Mouse (Mus musculus) neural tube, embryonic 13.5 days (tissue): Measurements from ENCODE around the gene Mxi1. TPM values are rescaled to one million over a fixed set of nuclear protein-coding genes. Genes with fewer than 3 reads are reported as not detected.

Experiments used
- ATAC-seq: fragments of 200-750 bp; cut with Nextera tagmentation; 2 replicates; pipeline ENCODE4 v1.8.0; 2017; ENCODE audit warnings: low read depth, mild to moderate bottlenecking, moderate TSS enrichment, moderate library complexity
- H3K27ac ChIP-seq: fragments of 300-500 bp; sonication (generic); replicated peaks from 2 replicates; pipeline ENCODE4 v1.5.1; 2015; ENCODE audit warnings: moderate library complexity, mild to moderate bottlenecking, inconsistent platforms
- H3K27me3 ChIP-seq: fragments of 300-500 bp; sonication (generic); 2 replicates; pipeline ENCODE4 v1.6.1; 2015; ENCODE audit warnings: mild to moderate bottlenecking, inconsistent platforms
- H3K36me3 ChIP-seq: fragments of 300-500 bp; sonication (generic); 2 replicates; pipeline ENCODE4 v1.6.1; 2015; ENCODE audit warnings: mild to moderate bottlenecking, inconsistent platforms
- H3K4me1 ChIP-seq: fragments of 300-500 bp; sonication (generic); replicated peaks from 2 replicates; pipeline ENCODE4 v1.6.1; 2015; ENCODE audit warnings: inconsistent platforms
- H3K4me2 ChIP-seq: fragments of 300-500 bp; sonication (generic); 2 replicates; pipeline ENCODE4 v1.6.1; 2015; ENCODE audit warnings: inconsistent platforms, mild to moderate bottlenecking, moderate library complexity
- H3K4me3 ChIP-seq: fragments of 300-500 bp; sonication (generic); 2 replicates; pipeline ENCODE4 v1.5.1; 2015; ENCODE audit warnings: mild to moderate bottlenecking, inconsistent platforms
- H3K9ac ChIP-seq: fragments of 300-500 bp; sonication (generic); 2 replicates; pipeline ENCODE4 v1.6.1; 2015; ENCODE audit warnings: moderate library complexity, mild to moderate bottlenecking, inconsistent platforms
- H3K9me3 ChIP-seq: fragments of 300-500 bp; sonication (generic); 2 replicates; pipeline ENCODE4 v1.6.1; 2016; ENCODE audit warnings: inconsistent platforms
- WGBS: fragments of 180-500 bp; shearing (Covaris S2); methylation state at CpG from one replicate; pipeline ENCODE4 v1.1.7; 2015; 5-methylcytosine and 5-hydroxymethylcytosine counted together
- polyA plus RNA-seq: library from polyadenylated mRNA; unstranded; fragments of >200 nt; fragmentation: Nextera tagmentation; extraction: Ambion mirVana; gene quantifications from 2 replicates; pipeline ENCODE4 v1.2.1, GENCODE M21; 2015

Gene Mxi1
- polyA plus RNA-seq, 1 experiment from 2014 or later, result 59.8 TPM

DNA sequence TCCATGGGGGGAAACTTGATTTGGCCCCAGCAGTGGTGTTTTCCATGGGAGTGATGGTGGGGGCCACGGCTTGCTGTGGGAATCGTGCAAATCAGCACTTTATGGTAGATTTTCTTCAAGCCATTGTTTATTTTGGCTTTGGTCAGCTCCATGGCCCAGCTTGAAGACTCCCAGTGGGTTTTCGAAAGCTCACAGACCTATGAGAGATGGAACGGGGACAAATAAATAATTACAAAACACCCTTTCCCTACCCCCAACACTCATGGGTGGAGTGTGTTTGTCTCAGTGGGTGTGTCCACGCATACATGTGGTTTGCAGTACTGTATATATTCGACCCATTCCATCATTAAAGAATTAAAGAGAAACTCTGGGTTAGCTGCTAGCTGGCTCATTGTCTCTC, 3.1 kb upstream of the Mxi1 start:
- WGBS, result 41% methylated on average over 6 of the region's 6 CpGs
- no peak for ATAC-seq
- no peak overlapping the region for H3K4me3 ChIP-seq
- no peak overlapping the region for H3K27ac ChIP-seq
- no peaks in the 10 kb centered on the region for H3K9me3 ChIP-seq
- H3K4me2 ChIP-seq, result no peak overlapping the region
- no peak overlapping the region for H3K9ac ChIP-seq
- H3K36me3 ChIP-seq, result no peaks in the 10 kb centered on the region
- H3K27me3 ChIP-seq, result no peaks in the 10 kb centered on the region
- peaks cover 15% of the 10 kb centered on the region for H3K4me1 ChIP-seq

DNA sequence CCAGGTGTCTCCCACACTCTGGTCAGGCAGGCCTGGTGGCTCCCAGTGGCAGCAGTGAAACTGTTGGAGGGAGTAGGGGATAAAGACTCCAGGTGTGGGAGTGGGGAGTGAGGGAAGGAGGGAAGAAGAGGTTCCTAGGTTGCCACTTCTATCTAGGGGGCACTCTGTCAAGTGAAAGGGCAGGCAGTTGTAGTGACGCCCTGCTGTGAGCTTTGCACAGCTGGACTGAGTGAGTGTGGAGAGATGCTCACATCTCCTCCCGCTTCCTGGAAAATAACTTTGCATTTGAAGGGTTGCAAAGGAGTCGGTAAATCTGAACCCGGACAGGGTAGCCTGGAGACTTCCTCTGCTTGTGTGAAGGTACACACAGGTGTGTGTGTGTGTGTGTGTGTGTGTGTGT, 687 bp upstream of the Mxi1 start:
- Histone ChIP-seq H3K27ac (no peak overlapping the region), H3K9ac (0 out of 2 replicates have a peak overlapping the region, but pooled peaks have one; percentile 22), H3K4me1 (peaks cover 19% of the 10 kb centered on the region), H3K4me3 (peak overlapping the region; percentile 84; the same call in 1 of the 2 replicates), H3K9me3 (no peaks in the 10 kb centered on the region), H3K36me3 (no peaks in the 10 kb centered on the region), H3K27me3 (no peaks in the 10 kb centered on the region), H3K4me2 (peak overlapping the region; percentile 80)
- no peak for ATAC-seq
- WGBS, result 15% methylated on average over 4 of the region's 4 CpGs

DNA sequence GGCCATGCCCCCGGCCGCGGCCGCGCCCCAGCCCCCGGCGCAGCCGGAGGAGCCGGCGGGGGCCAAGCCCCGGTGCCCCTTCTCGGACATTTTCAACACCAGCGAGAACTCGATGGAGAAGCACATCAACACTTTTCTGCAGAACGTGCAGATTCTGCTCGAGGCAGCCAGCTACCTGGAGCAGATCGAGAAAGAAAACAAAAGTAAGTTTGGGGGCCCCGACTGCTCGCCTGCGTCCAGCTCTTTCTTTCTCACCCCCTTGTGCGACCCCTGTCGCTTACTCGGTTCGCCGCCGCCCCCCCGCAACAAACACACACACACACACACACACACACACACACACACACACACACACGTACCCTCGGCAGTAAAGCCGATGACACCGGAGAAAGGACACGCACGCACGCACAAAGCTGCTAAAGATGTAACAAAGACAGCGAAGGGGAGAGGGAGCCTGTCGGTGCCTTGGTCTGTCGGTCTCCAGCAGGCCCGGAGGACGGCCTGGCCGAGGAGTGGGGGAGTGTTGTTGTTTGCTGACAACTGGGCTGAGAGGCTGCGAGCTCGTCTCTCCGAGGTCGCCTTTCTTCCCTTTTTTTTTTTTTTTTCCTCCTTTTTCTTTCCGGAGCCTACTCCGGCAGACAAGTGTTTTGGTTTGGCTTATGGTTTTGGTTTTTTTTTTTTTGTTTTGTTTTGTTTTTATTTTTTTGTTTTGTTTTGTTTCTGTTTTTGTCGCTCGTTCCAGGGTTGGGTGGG, 629 bp downstream of the Mxi1 start:
- no peaks in the 10 kb centered on the region for H3K36me3 ChIP-seq
- peaks cover 32% of the 10 kb centered on the region for H3K4me1 ChIP-seq
- WGBS, result under 1% methylated on average over 43 of the region's 48 CpGs
- no peaks in the 10 kb centered on the region for H3K27me3 ChIP-seq
- no peaks in the 10 kb centered on the region for H3K9me3 ChIP-seq
- H3K4me2 ChIP-seq, result peak overlapping the region; percentile 80
- peak overlapping the region; percentile 84 for H3K4me3 ChIP-seq
- H3K9ac ChIP-seq, result peak overlapping the region; percentile 93
- H3K27ac ChIP-seq, result peak overlapping the region; percentile 98
- no peak for ATAC-seq

DNA sequence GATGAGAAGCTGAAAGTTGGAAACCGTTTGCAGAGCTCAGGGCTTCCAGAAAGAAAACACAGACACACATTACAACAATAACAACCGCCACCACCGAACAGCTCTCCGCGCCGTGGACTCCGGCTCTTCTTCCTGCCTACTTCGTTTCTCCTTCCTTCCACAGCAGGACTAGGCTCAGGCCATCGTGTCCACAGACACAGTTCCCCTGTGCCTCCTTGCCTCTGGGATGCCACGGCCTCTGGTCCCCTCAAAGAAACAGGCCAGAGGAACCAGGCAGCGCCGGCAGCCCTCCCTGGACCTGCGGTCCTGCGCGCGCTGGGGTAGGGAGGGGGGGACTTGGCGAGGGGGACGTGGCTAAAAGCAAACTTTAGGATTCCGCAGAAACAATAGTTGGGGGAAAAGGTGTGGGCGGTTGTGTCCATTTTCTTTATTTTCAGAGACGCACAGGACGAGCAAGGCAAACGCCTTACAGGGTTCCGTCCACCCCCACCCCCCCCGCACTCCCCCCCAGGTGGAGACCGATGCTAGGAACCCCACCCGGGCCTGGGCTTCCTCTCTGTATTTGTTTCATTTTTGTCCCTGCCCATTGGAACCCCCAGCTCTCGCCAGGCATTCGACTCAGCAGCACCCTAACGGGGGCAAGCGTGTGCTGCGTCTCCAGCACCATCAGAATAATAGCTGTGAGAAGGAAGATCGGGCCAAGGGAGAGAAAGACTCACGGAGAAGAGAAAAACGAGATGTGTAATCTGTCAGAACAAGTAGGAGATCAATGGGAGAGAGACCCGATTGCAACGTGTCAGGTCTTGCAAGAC, 1.4 kb downstream of the Mxi1 start:
- Histone ChIP-seq H3K4me2 (peak overlapping the region; percentile 80), H3K9ac (peak overlapping the region; percentile 93), H3K27me3 (no peaks in the 10 kb centered on the region), H3K36me3 (no peaks in the 10 kb centered on the region), H3K4me3 (peak overlapping the region; percentile 84), H3K4me1 (peaks cover 38% of the 10 kb centered on the region), H3K27ac (peak overlapping the region; percentile 98), H3K9me3 (no peaks in the 10 kb centered on the region)
- no peak for ATAC-seq
- WGBS, result under 1% methylated on average over 37 of the region's 37 CpGs

DNA sequence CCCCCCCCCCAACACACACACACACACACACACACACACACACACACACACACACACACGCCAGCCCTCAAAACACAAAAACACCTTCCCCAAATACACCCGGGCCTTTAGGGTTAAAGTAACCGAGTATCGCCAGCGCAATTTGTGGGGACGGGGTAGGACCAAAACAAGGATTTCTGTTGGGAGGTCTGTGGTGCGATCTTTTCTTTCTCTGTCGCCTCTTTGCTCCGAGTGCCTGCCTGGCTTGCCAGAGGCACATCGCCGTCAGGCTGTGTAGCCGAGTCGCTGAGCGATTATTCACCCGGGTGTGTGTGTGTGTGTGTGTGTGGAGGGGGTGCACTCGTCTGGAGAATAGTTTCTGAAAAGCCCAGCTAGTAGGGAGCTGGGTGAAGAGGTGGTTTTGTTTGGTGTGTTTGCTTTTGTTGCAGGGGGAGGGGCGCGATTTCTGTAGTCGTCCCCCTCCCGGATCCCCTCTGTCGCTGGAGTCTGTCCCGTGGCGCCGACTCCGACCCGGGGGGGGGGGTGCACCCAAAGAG, 2.1 kb downstream of the Mxi1 start:
- Histone ChIP-seq H3K4me3 (peak overlapping the region; percentile 84), H3K36me3 (no peaks in the 10 kb centered on the region), H3K9me3 (no peaks in the 10 kb centered on the region), H3K4me1 (peaks cover 38% of the 10 kb centered on the region), H3K9ac (peak overlapping the region; percentile 93), H3K27ac (peak overlapping the region; percentile 98), H3K27me3 (no peaks in the 10 kb centered on the region), H3K4me2 (peak overlapping the region; percentile 80)
- under 1% methylated on average over 26 of the region's 26 CpGs for WGBS
- peak; percentile 36 for ATAC-seq

DNA sequence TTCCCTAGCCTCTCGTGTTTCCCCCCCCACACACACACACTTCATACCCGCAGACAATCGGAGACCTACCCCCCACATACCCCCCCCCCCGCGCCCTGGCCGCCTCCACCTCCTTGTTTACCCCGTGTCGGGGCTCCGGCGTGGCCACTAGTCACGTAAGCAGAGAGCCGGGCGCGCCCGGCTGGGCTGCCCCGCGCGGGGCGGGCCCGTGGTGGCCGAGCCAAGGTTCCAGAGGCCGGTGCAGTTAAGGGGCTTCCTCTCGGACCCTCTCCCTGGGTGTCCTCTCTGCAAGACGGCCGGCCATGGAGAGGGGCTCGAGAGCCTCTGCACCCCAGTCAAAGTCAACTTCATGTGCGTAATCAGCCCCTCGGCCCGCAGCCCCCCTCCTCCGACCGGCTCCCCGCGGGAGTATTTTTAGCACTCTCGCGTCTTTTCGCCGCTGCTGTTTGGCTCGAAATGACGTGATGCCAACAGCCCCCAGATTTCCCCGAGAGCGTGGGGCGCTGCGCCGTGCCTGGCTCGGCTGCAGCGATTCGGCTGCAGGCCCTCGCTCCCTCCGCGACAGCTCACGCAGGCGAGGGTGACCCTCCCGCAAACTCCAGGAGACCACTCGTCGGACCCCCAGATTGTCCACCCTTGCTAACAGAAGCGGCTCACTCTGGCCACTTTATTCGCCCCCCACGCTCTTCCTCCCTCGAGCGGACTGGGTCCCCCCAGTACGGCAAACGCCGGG, 2.8 kb downstream of the Mxi1 start:
- ATAC-seq, result peak; percentile 28
- Histone ChIP-seq H3K27ac (peak overlapping the region; percentile 98), H3K4me3 (peak overlapping the region; percentile 84), H3K4me2 (peak overlapping the region; percentile 80), H3K27me3 (no peaks in the 10 kb centered on the region), H3K9me3 (no peaks in the 10 kb centered on the region), H3K36me3 (no peaks in the 10 kb centered on the region), H3K9ac (peak overlapping the region; percentile 93), H3K4me1 (peaks cover 46% of the 10 kb centered on the region)
- WGBS, result under 1% methylated on average over 63 of the region's 63 CpGs

DNA sequence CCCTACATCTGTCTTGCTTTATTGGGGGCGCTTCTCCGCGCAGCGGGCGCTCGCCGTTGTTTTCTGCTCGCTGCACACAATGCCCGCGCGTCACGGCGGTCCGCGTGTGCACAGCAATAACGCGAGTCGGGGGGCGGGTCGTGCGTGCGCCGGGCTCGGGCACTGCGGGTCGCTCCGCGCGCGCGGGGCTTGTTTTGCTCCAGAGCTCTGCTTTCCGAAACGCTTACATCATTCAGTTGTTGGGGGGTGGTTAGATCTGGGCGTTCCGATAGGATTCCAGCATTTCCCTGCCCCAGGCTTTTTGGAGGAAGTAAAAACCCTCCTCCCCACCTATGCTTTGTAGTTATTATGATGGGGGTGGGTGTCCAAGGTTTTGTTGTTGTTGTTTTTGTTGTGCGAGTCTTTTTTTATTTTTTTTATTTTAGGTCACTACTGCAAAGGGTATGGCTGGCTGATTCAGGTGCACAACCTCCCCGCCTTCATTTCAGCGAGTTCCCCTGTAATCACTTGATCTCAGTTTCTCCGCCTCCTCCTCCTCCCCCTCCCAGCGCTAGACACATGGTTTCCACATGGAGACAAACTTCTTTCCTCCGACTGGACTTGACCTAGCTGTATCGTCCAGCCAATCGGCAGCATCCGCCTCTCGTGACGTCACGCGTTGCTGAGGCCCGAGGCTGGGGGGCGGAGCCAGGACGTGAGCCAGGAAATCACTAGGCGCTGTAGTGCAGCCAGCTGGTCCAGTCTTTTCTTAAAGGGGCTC, 3.5 kb downstream of the Mxi1 start:
- Histone ChIP-seq H3K4me2 (peak overlapping the region; percentile 80), H3K27ac (peak overlapping the region; percentile 98), H3K36me3 (no peaks in the 10 kb centered on the region), H3K9me3 (no peaks in the 10 kb centered on the region), H3K27me3 (no peaks in the 10 kb centered on the region), H3K4me3 (peak overlapping the region; percentile 84), H3K4me1 (peaks cover 53% of the 10 kb centered on the region), H3K9ac (peak overlapping the region; percentile 93)
- under 1% methylated on average over 52 of the region's 52 CpGs for WGBS
- peak; percentile 80 for ATAC-seq

DNA sequence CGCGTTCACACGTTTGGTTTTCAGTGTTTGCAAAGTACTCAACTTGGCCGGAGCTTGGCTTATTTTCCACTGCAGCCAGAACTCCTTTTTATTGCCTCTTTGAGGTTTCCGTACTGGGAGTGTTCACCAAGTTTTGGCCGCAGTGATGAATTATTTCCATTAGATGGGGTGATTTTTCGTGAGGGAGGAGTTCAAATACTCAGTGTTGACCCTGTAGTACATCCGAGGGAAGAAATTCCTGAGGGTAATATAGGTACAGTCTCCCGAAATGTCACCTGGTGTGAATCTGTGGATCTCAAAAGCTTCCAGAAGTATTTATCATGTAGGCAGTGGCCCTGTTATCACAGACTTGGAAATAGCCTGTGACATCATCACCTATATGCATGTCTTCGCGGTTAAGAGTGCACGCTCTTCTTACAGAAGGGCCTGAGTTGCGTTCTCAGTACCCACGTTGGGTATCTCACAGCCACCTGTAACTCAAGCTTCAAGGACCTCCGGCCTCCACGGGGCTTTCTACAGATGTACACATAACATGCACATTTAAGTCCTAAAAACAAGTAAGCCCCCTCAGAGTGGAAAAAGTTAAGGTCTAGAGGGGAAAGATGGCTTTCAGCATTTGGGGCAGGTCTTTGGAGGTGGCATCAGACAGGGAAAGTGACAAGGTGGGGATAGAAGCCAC, 4.4 kb downstream of the Mxi1 start:
- Histone ChIP-seq H3K36me3 (no peaks in the 10 kb centered on the region), H3K4me2 (peak overlapping the region; percentile 80), H3K27ac (peak overlapping the region; percentile 68), H3K9me3 (no peaks in the 10 kb centered on the region), H3K9ac (peak overlapping the region; percentile 48; the same call in 1 of the 2 replicates), H3K4me3 (peak overlapping the region; percentile 84), H3K4me1 (peaks cover 52% of the 10 kb centered on the region), H3K27me3 (no peaks in the 10 kb centered on the region)
- 53% methylated on average over 16 of the region's 16 CpGs for WGBS
- no peak for ATAC-seq

DNA sequence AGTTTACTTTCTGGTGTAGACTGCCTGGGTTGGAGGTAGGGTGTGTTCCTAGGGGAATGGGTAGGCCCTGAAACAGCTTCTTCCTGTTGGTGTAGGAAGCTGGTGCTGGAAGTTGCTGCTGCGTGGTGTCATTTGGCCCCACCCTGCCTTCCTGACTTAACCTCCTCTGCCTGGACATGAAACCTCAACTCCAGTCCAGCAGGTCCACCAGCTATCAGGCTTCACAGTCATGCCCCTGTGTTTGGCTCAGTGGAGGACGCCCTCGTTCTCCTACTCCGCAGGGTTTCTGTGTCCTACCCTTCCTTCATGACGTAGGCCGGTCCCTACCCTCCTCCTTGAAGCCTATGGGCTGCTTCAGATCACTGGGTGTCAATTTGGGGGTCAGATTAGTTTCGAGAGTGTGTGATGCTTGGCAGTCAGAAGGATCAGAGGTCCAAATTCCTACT, 4.9 kb downstream of the Mxi1 start:
- ATAC-seq, result no peak
- Histone ChIP-seq H3K4me2 (no peak overlapping the region), H3K4me3 (0 out of 2 replicates have a peak overlapping the region, but pooled peaks have one; percentile 84), H3K36me3 (no peaks in the 10 kb centered on the region), H3K4me1 (peaks cover 48% of the 10 kb centered on the region), H3K9me3 (no peaks in the 10 kb centered on the region), H3K27ac (no peak overlapping the region), H3K9ac (peak overlapping the region; percentile 12; the same call in 1 of the 2 replicates), H3K27me3 (no peaks in the 10 kb centered on the region)
- 89% methylated on average over 7 of the region's 7 CpGs for WGBS

DNA sequence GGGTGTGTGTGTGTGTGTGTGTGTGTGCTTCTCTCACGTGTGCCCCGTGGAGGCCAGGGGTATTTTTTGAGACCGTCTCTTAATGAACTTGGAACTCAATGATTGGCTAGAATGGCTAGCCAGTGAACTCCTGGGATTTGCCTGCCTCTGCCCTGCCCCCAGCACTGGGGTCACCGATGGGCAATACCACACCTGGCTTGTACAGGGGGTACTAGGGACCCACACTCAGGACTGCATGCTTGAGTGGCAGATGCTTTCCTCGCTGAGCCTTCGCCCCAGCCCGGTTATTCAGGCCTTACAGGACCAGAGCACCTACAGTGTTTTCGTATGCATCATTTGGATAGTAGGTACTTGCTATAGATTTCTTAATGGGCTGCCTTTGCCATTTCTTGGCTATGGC, 5.8 kb downstream of the Mxi1 start:
- H3K36me3 ChIP-seq, result no peaks in the 10 kb centered on the region
- peaks cover 56% of the 10 kb centered on the region for H3K4me1 ChIP-seq
- no peaks in the 10 kb centered on the region for H3K27me3 ChIP-seq
- H3K9ac ChIP-seq, result no peak overlapping the region
- H3K27ac ChIP-seq, result no peak overlapping the region
- H3K4me2 ChIP-seq, result no peak overlapping the region
- no peaks in the 10 kb centered on the region for H3K9me3 ChIP-seq
- no peak overlapping the region for H3K4me3 ChIP-seq
- ATAC-seq, result no peak
- WGBS, result 89% methylated on average over 8 of the region's 8 CpGs

DNA sequence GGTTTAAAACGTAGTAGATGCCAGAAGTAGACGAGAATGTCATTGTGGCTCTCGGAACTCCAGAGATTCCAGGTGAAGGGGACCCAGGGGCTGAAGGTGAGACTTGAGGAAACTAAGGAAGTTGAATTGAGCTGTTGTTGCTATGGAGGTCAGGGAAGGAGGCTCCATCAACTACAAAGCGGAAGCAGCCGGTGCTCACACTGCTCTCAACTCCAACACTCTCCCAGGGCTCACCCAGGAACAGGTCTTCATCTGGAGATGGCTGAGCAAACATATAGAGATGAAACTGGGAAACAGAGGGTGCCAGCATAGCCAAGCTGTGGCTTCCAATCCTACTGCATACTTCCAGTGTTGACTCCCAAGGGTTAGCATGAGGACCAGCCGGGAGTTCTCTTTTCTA, 6.6 kb downstream of the Mxi1 start:
- Histone ChIP-seq H3K9ac (no peak overlapping the region), H3K36me3 (no peaks in the 10 kb centered on the region), H3K4me2 (no peak overlapping the region), H3K9me3 (no peaks in the 10 kb centered on the region), H3K4me3 (no peak overlapping the region), H3K4me1 (peaks cover 64% of the 10 kb centered on the region), H3K27me3 (no peaks in the 10 kb centered on the region), H3K27ac (no peak overlapping the region)
- no peak for ATAC-seq
- WGBS, result 87% methylated on average over 6 of the region's 6 CpGs
